Comparison of ENCODE assay signal across 8 mouse cellular contexts in genomic region chr11:11557173-11557967, GRCm38 (mm10).
DNase-seq lines count a peak whose midpoint lies in the region; ATAC-seq and TF ChIP-seq lines count a peak whose summit lies in the region.

No protein-coding gene starts in this region.

- WGBS in cerebellum, adult 2 months: 47% methylated on average over 11 of the region's 11 CpGs
- 50% methylated on average over 11 of the region's 11 CpGs for WGBS in forebrain, embryonic 11.5 days
- 45% methylated on average over 11 of the region's 11 CpGs for WGBS in kidney, postnatal 0 days

- no peak overlapping the region for H3K27ac ChIP-seq in cerebellum, adult 2 months (ENCODE audit: insufficient read depth, low read length)
- H3K27ac ChIP-seq in forebrain, embryonic 11.5 days (ENCODE audit: low read depth, low read length): no peak overlapping the region
- no peak overlapping the region for H3K27ac ChIP-seq in kidney, postnatal 0 days

- no peak overlapping the region for H3K9ac ChIP-seq in forebrain, embryonic 11.5 days (ENCODE audit: low read length)
- no peak overlapping the region for H3K9ac ChIP-seq in kidney, postnatal 0 days (ENCODE audit: low read depth, low read length)

- H3K27me3 ChIP-seq in cerebellum, adult 2 months (ENCODE audit: control insufficient read depth, insufficient read depth, low read length): no peaks in the 10 kb centered on the region
- H3K27me3 ChIP-seq in forebrain, embryonic 11.5 days (ENCODE audit: control insufficient read depth, insufficient read depth, low read length): no peaks in the 10 kb centered on the region
- H3K27me3 ChIP-seq in kidney, postnatal 0 days (ENCODE audit: insufficient read depth, low read length): no peaks in the 10 kb centered on the region

- TF ChIP-seq CTCF in cerebellum, adult 2 months (IDR thresholded peaks at IDR 0.05; ENCODE audit: borderline replicate concordance, insufficient read depth, low read depth, low read length): peak; percentile 41; the same call in 1 of the 2 replicates
- peak; percentile 74 for TF ChIP-seq CTCF in kidney, postnatal 0 days (IDR thresholded peaks at IDR 0.05; ENCODE audit: low read depth)

- no peaks in the 10 kb centered on the region for H3K36me3 ChIP-seq in forebrain, embryonic 11.5 days (ENCODE audit: control insufficient read depth, insufficient read depth, low read length)
- no peaks in the 10 kb centered on the region for H3K36me3 ChIP-seq in kidney, postnatal 0 days (ENCODE audit: insufficient read depth, low read length)

- DNase-seq in cerebellum, adult 2 months: peak; percentile 2 to 24
- DNase-seq in cerebellum, adult 9-11 months: no peak
- peak; percentile 47 for DNase-seq in 3T3-L1 (ENCODE audit: low read depth, low spot score)
- DNase-seq in adrenal gland, postnatal 10 days: peak; percentile 72
- peak; percentile 75 for DNase-seq in forebrain, embryonic 11.5 days (ENCODE audit: low spot score)
- DNase-seq in kidney, postnatal 0 days (ENCODE audit: low spot score): peak; percentile 35
- peak; percentile 49 to 53 for DNase-seq in lung, adult 18-20 months
- DNase-seq in skeletal muscle tissue, adult 2 months (ENCODE audit: low read depth, low spot score): peak; percentile 35

- H3K4me2 ChIP-seq in forebrain, embryonic 11.5 days (ENCODE audit: low read depth, low read length, severe bottlenecking): no peak overlapping the region
- no peak overlapping the region for H3K4me2 ChIP-seq in kidney, postnatal 0 days (ENCODE audit: low read length)

- H3K9me3 ChIP-seq in forebrain, embryonic 11.5 days (ENCODE audit: control insufficient read depth, low read length): no peaks in the 10 kb centered on the region
- H3K9me3 ChIP-seq in kidney, postnatal 0 days (replicated peaks; ENCODE audit: low read length): no peaks in the 10 kb centered on the region

- ATAC-seq in forebrain, embryonic 11.5 days (replicated peaks; ENCODE audit: low FRiP score): peak; percentile 40; the same call in 1 of the 2 replicates
- ATAC-seq in kidney, postnatal 0 days (replicated peaks; ENCODE audit: low FRiP score, low read depth): no peak

- H3K4me3 ChIP-seq in cerebellum, adult 2 months (replicated peaks; ENCODE audit: insufficient read depth, low read depth, low read length): no peak overlapping the region
- no peak overlapping the region for H3K4me3 ChIP-seq in forebrain, embryonic 11.5 days (ENCODE audit: low read depth, low read length)
- H3K4me3 ChIP-seq in kidney, postnatal 0 days (replicated peaks; ENCODE audit: low read depth, low read length): no peak overlapping the region

- H3K4me1 ChIP-seq in cerebellum, adult 2 months (ENCODE audit: control insufficient read depth, insufficient read depth, low read length): no peaks in the 10 kb centered on the region
- no peaks in the 10 kb centered on the region for H3K4me1 ChIP-seq in forebrain, embryonic 11.5 days (replicated peaks; ENCODE audit: control insufficient read depth, insufficient read depth, low read length)
- H3K4me1 ChIP-seq in kidney, postnatal 0 days (replicated peaks; ENCODE audit: insufficient read depth, low read length): no peaks in the 10 kb centered on the region

- no peak for TF ChIP-seq POLR2A in cerebellum, adult 2 months (IDR thresholded peaks at IDR 0.05; ENCODE audit: borderline replicate concordance, insufficient read depth, low read length)
